Mouse (Mus musculus) midbrain, embryonic 16.5 days (tissue): ENCODE data around the gene Lctl. TPM values are rescaled to one million over a fixed set of nuclear protein-coding genes. Genes with fewer than 3 reads are reported as not detected.

Experiments used
- ATAC-seq: fragments of 200-750 bp; cut with Nextera tagmentation; 2 replicates; pipeline ENCODE4 v1.8.0; 2017; ENCODE audit warnings: moderate TSS enrichment
- H3K27ac ChIP-seq: fragments of 300-500 bp; sonication (generic); 2 replicates; pipeline ENCODE4 v1.5.1; 2014; ENCODE audit warnings: mild to moderate bottlenecking, low read length, mixed read lengths
- H3K27me3 ChIP-seq: fragments of 300-500 bp; sonication (generic); 2 replicates; pipeline ENCODE4 v1.6.1; 2014; ENCODE audit warnings: low read depth, low read length, mixed read lengths; ENCODE audit not compliant: control insufficient read depth, insufficient read depth
- H3K36me3 ChIP-seq: fragments of 300-500 bp; sonication (generic); 2 replicates; pipeline ENCODE4 v1.6.1; 2014; ENCODE audit warnings: mild to moderate bottlenecking, low read length, moderate library complexity, mixed read lengths; ENCODE audit not compliant: control insufficient read depth, insufficient read depth
- H3K4me1 ChIP-seq: fragments of 300-500 bp; sonication (generic); 2 replicates; pipeline ENCODE4 v1.6.1; 2014; ENCODE audit warnings: mild to moderate bottlenecking, low read length, mixed read lengths; ENCODE audit not compliant: control insufficient read depth, insufficient read depth
- H3K4me2 ChIP-seq: fragments of 300-500 bp; sonication (generic); 2 replicates; pipeline ENCODE4 v1.6.1; 2014; ENCODE audit warnings: mild to moderate bottlenecking, low read length, mixed read lengths
- H3K4me3 ChIP-seq: fragments of 300-500 bp; sonication (generic); 2 replicates; pipeline ENCODE4 v1.5.1; 2014; ENCODE audit warnings: low read depth, mild to moderate bottlenecking, low read length, moderate library complexity, mixed read lengths
- H3K9ac ChIP-seq: fragments of 300-500 bp; sonication (generic); 2 replicates; pipeline ENCODE4 v1.6.1; 2014; ENCODE audit warnings: low read depth, low read length, mixed read lengths
- H3K9me3 ChIP-seq: fragments of 300-500 bp; sonication (generic); replicated peaks from 2 replicates; pipeline ENCODE4 v1.6.1; 2014; ENCODE audit warnings: mild to moderate bottlenecking, low read length, mixed read lengths; ENCODE audit not compliant: control insufficient read depth, poor library complexity, severe bottlenecking
- WGBS: fragments of 180-500 bp; shearing (Covaris S2); extraction: QIAGEN DNeasy Blood & Tissue Kit; methylation state at CpG from one replicate; pipeline ENCODE4 v1.1.7; 2014; 5-methylcytosine and 5-hydroxymethylcytosine counted together
- polyA plus RNA-seq: library from polyadenylated mRNA; unstranded; fragments of >200 nt; fragmentation: Nextera tagmentation; extraction: Ambion mirVana; gene quantifications from 2 replicates; pipeline ENCODE4 v1.2.1, GENCODE M21; 2015

Lctl gene
- polyA plus RNA-seq, 1 experiment from 2014 or later = not detected

DNA sequence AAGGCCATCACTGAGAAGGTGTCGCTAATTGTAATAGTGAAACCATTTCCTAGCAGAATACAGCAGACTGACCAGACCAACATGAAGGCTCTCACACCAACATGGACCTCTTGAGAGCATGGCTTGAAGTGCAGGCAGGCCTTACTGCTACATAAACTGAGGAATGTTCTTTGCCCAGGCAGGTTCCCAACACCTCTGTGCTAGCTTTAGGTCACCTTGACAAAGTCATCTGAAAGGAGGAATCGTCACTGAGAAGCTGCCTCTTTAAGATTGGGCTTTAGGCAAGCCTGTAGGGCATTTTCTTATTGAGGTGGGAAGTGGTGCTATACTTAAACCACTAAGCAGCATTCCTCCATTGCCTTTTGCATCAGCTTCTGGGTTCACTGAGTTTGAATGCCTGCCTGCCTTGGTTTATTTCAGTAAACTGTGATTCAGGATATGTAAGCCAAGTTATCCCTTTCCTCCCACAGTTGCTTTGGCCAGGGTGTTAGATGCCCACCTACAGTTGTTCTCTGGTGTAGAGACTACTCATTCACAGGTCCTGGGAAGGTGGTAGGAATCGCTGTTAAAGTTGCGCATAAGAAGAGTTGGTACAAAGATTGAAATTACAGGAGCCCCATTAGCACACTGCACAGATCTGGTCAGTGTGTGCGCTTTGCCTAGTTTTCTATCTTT is 67.4 kb downstream of the Lctl start:
- 93% methylated on average over 5 of the region's 5 CpGs for WGBS
- peaks cover 13% of the 10 kb centered on the region for H3K36me3 ChIP-seq
- H3K9ac ChIP-seq = no peak overlapping the region
- H3K4me1 ChIP-seq = peaks cover 9% of the 10 kb centered on the region
- ATAC-seq = no peak
- H3K9me3 ChIP-seq = no peaks in the 10 kb centered on the region
- H3K27ac ChIP-seq = no peak overlapping the region
- H3K27me3 ChIP-seq = no peaks in the 10 kb centered on the region
- no peak overlapping the region for H3K4me3 ChIP-seq
- no peak overlapping the region for H3K4me2 ChIP-seq

Other genes starting within 250 kb of the Lctl start
- gene Smad6, start 95.1 kb upstream of the Lctl start, polyA plus RNA-seq = 0.99 and 1.0 TPM in 2 replicates
- gene Zwilch, start 56.0 kb downstream of the Lctl start, polyA plus RNA-seq = 4.5 and 5.1 TPM in 2 replicates
- gene Rpl4, start 56.2 kb downstream of the Lctl start, polyA plus RNA-seq = 564 and 570 TPM in 2 replicates
- gene Snapc5, start 62.1 kb downstream of the Lctl start, polyA plus RNA-seq = 28.3 and 30.8 TPM in 2 replicates
- 2.7 and 2.9 TPM in 2 replicates for gene Uchl4, start 118.1 kb downstream of the Lctl start, polyA plus RNA-seq
- gene Map2k1, start 136.5 kb downstream of the Lctl start, polyA plus RNA-seq = 62.6 and 68.4 TPM in 2 replicates
- gene Tipin, start 164.4 kb downstream of the Lctl start, polyA plus RNA-seq = 56.3 and 66.2 TPM in 2 replicates
- gene Dis3l, start 224.1 kb downstream of the Lctl start, polyA plus RNA-seq = 23.7 and 24.3 TPM in 2 replicates